Comparison of ENCODE assay signal across 10 mouse cellular contexts in genomic region chr5:120431649-120432485, GRCm38 (mm10). TPM values are rescaled to one million over a fixed set of nuclear protein-coding genes. Genes with fewer than 3 reads are reported as not detected.
A peak's percentile ranks its signal among the peaks of the same experiment; 100 is the strongest.
DNase-seq lines count a peak whose midpoint lies in the region; ATAC-seq lines count a peak whose summit lies in the region.
"Had no signal": no experiment of that assay in that cellular context is flagged by ENCODE, and none has a peak within 500 bp of the region (broad histone marks: within the 10 kb centered on the region; RNA-seq: fewer than 3 reads in every experiment).

Gene Lhx5 (plus strand): TSS chr5:120431699.

- WGBS in heart, embryonic 14.5 days = 1% methylated on average over 69 of the region's 69 CpGs
- under 1% methylated on average over 69 of the region's 69 CpGs for WGBS in hindbrain, embryonic 14.5 days
- under 1% methylated on average over 69 of the region's 69 CpGs for WGBS in neural tube, embryonic 12.5 days

- peaks cover 98% of the 10 kb centered on the region for H3K27me3 ChIP-seq in heart, embryonic 14.5 days (ENCODE audit: control insufficient read depth, insufficient read depth, low read length)
- peaks cover 88% of the 10 kb centered on the region for H3K27me3 ChIP-seq in hindbrain, embryonic 14.5 days (ENCODE audit: control insufficient read depth, insufficient read depth, low read length)
- peaks cover 97% of the 10 kb centered on the region for H3K27me3 ChIP-seq in neural tube, embryonic 12.5 days (replicated peaks)

- no peak within 1 kb of the TSS for H3K4me2 ChIP-seq in heart, embryonic 14.5 days (ENCODE audit: low read length)
- H3K4me2 ChIP-seq in hindbrain, embryonic 14.5 days (replicated peaks) = peak within 1 kb of the TSS; percentile 71
- H3K4me2 ChIP-seq in neural tube, embryonic 12.5 days (replicated peaks) = peak within 1 kb of the TSS; percentile 58
- H3K4me2 ChIP-seq: liver, embryonic 15.5 days had no signal

- no peak within 1 kb of the TSS for H3K9ac ChIP-seq in heart, embryonic 14.5 days (ENCODE audit: low read length)
- H3K9ac ChIP-seq in hindbrain, embryonic 14.5 days = peak within 1 kb of the TSS; percentile 95
- H3K9ac ChIP-seq in neural tube, embryonic 12.5 days = peak within 1 kb of the TSS; percentile 90
- H3K9ac ChIP-seq: liver, embryonic 15.5 days had no signal

- 0 out of 2 replicates have a peak, but pooled peaks have one; percentile 18 for ATAC-seq in heart, embryonic 14.5 days (ENCODE audit: insufficient number of reproducible peaks, insufficient read depth, low FRiP score, low read depth)
- ATAC-seq in common myeloid progenitor, adult 5-6 weeks (replicated peaks; ENCODE audit: low read depth, poor library complexity, severe bottlenecking) = 0 out of 2 replicates have a peak, but pooled peaks have one; percentile 24
- peak; percentile 80 for ATAC-seq in hindbrain, embryonic 14.5 days (ENCODE audit: low FRiP score)
- peak; percentile 54 for ATAC-seq in neural tube, embryonic 12.5 days (ENCODE audit: low FRiP score, low read depth)

- no peaks in the 10 kb centered on the region for H3K9me3 ChIP-seq in heart, embryonic 14.5 days (ENCODE audit: control insufficient read depth, low read length)
- no peaks in the 10 kb centered on the region for H3K9me3 ChIP-seq in hindbrain, embryonic 14.5 days (ENCODE audit: control insufficient read depth, low read length)
- no peaks in the 10 kb centered on the region for H3K9me3 ChIP-seq in neural tube, embryonic 12.5 days
- H3K9me3 ChIP-seq: G1E; liver, embryonic 15.5 days had no signal

- H3K36me3 ChIP-seq in heart, embryonic 14.5 days (ENCODE audit: control insufficient read depth, insufficient read depth, low read length) = no peaks in the 10 kb centered on the region
- H3K36me3 ChIP-seq in hindbrain, embryonic 14.5 days (replicated peaks; ENCODE audit: control insufficient read depth, insufficient read depth) = peaks cover 6% of the 10 kb centered on the region; the same call in 1 of the 2 replicates
- H3K36me3 ChIP-seq in neural tube, embryonic 12.5 days = peaks cover 3% of the 10 kb centered on the region; the same call in 1 of the 2 replicates
- H3K36me3 ChIP-seq: G1E; liver, embryonic 15.5 days had no signal

- intact Hi-C loops in heart, postnatal 36 days (cut with DNase I) = no loop called here

- no peaks in the 10 kb centered on the region; a peak in 1 of 4 replicates for H3K4me1 ChIP-seq in heart, embryonic 14.5 days (ENCODE audit: control insufficient read depth in 2 of 2, insufficient read depth in 2 of 2, low read length in 2 of 2)
- H3K4me1 ChIP-seq in hindbrain, embryonic 14.5 days (replicated peaks; ENCODE audit: control insufficient read depth, insufficient read depth, low read length) = no peaks in the 10 kb centered on the region; the same call in 1 of the 2 replicates
- peaks cover 14% of the 10 kb centered on the region; the same call in 1 of the 2 replicates for H3K4me1 ChIP-seq in neural tube, embryonic 12.5 days

- 0 out of 4 replicates have a peak within 1 kb of the TSS, but pooled peaks of 1 of the 2 experiments have one; percentile 0 for H3K4me3 ChIP-seq in heart, embryonic 14.5 days (ENCODE audit: control insufficient read depth in 1 of 2, insufficient read depth in 1 of 2, low read depth in 1 of 2, low read length in 2 of 2)
- H3K4me3 ChIP-seq in hindbrain, embryonic 14.5 days (replicated peaks; ENCODE audit: low read length) = peak within 1 kb of the TSS; percentile 77
- H3K4me3 ChIP-seq in neural tube, embryonic 12.5 days = peak within 1 kb of the TSS; percentile 55
- H3K4me3 ChIP-seq: liver, embryonic 15.5 days had no signal

- no peak for DNase-seq in heart, postnatal 36 days
- peak; percentile 87 for DNase-seq in hindbrain, embryonic 14.5 days (ENCODE audit: low spot score)
- DNase-seq in gastrocnemius, postnatal 10 days = no peak
- DNase-seq in spleen, postnatal 10 days (ENCODE audit: low spot score in 2 of 2) = no peak
- no peak for DNase-seq in spleen, postnatal 4 days (ENCODE audit: low spot score in 2 of 2)

- no peak within 1 kb of the TSS for H3K27ac ChIP-seq in heart, embryonic 14.5 days (replicated peaks in 1 of 2; ENCODE audit: control insufficient read depth in 1 of 2, insufficient read depth in 1 of 2, low read depth in 2 of 2, low read length in 2 of 2)
- H3K27ac ChIP-seq in hindbrain, embryonic 14.5 days = peak within 1 kb of the TSS; percentile 95
- peak within 1 kb of the TSS; percentile 82 for H3K27ac ChIP-seq in neural tube, embryonic 12.5 days
- H3K27ac ChIP-seq: liver, embryonic 15.5 days had no signal

RNA-seq across cellular contexts. Expression of gene Lhx5, which starts in this region (rescaled TPM):
- polyA plus RNA-seq in heart, embryonic 14.5 days (2014; fragmentation: Nextera tagmentation; extraction: Ambion mirVana) = not detected in 2 replicates
- total RNA-seq in heart, postnatal 36 days (2021) = not detected
- not detected in 2 replicates for total RNA-seq in common myeloid progenitor, adult 5-6 weeks (2017)
- 20.4 and 23.1 TPM in 2 replicates for polyA plus RNA-seq in hindbrain, embryonic 14.5 days (2014; fragmentation: Nextera tagmentation; extraction: Ambion mirVana)
- 64.9 and 70.8 TPM in 2 replicates for polyA plus RNA-seq in neural tube, embryonic 12.5 days (2016; fragmentation: Nextera tagmentation; extraction: Ambion mirVana)
- total RNA-seq in gastrocnemius, postnatal 10 days (2021) = not detected
- polyA plus RNA-seq: G1E; liver, embryonic 15.5 days had no signal

Comparison
In these comparisons a context has a peak if more than half of its experiments do, and no peak if none do; other contexts are left out.
1. RNA of gene Lhx5 (polyA plus RNA-seq): 64.9 to 70.8 TPM in neural tube, embryonic 12.5 days and 20.4 to 23.1 TPM in hindbrain, embryonic 14.5 days; not detected in heart, embryonic 14.5 days; every median in the first group is over 10 times any median in the second.
2. Peak in ATAC-seq in heart, embryonic 14.5 days; RNA of the gene not detected or under 1 TPM.
3. Peak in ATAC-seq in common myeloid progenitor, adult 5-6 weeks; RNA of the gene not detected or under 1 TPM.
4. ATAC-seq: peak in every context shown above with its lines; median percentile 80 in hindbrain, embryonic 14.5 days; 54 in neural tube, embryonic 12.5 days; 24 in common myeloid progenitor, adult 5-6 weeks; 18 in heart, embryonic 14.5 days.
5. H3K27ac ChIP-seq: peak in hindbrain, embryonic 14.5 days (single experiment) and neural tube, embryonic 12.5 days (single experiment); none in heart, embryonic 14.5 days (0 of 2).